Mouse (Mus musculus) stomach, postnatal 0 days (tissue): Measurements from ENCODE around the gene Olfr191.

Experiments
- CTCF ChIP-seq: IDR thresholded peaks from 2 replicates; pipeline ENCODE4 v1.5.1; 2016; ENCODE audit warnings: antibody characterized with exemption, low read depth, mild to moderate bottlenecking, moderate library complexity
- EP300 ChIP-seq: optimal IDR thresholded peaks from 2 replicates; pipeline ENCODE3; 2016; ENCODE audit warnings: antibody characterized with exemption

GRCm38 (mm10) chr16:59039710-59040109 is 49.9 kb downstream of the Olfr191 start, which contains the start of gene Olfr187:
- TF ChIP-seq EP300 (no peak), CTCF (no peak)
